Mouse (Mus musculus) thymus, postnatal 25 days (tissue): ENCODE measurements around the gene Mapre1.
"Not testable (repeated sequence)": the region's sequence is repeated elsewhere in the genome, so short reads cannot be mapped to it uniquely, and the experiment has no call there.

Source experiments
- DNase-seq: peaks from one replicate; pipeline ENCODE4 v3.0.0; 2022

Mapre1 gene

GRCm38 (mm10) chr2:153740500-153741436, at the start of gene Mapre1:
Gene Mapre1, plus strand, starts transcription at chr2:153741274.
- DNase-seq = peak; percentile 99

GRCm38 (mm10) chr2:153693413-153693812, 47.7 kb upstream of the Mapre1 start:
- not testable (repeated sequence) for DNase-seq

- DNase-seq = peak; percentile 69
These were observed 46.5 kb upstream of the Mapre1 start for GRCm38 (mm10) chr2:153694462-153695085.

- no peak for DNase-seq
These were observed 44.7 kb upstream of the Mapre1 start, which contains the start of gene Dnmt3c for GRCm38 (mm10) chr2:153696352-153696751. Gene Dnmt3c, plus strand, starts transcription at chr2:153696652.

- no peak for DNase-seq
These were observed 37.7 kb upstream of the Mapre1 start for GRCm38 (mm10) chr2:153703389-153703788.

GRCm38 (mm10) chr2:153710701-153711330, 30.3 kb upstream of the Mapre1 start:
- DNase-seq = peak; percentile 37

- no peak for DNase-seq
These were observed 28.4 kb upstream of the Mapre1 start for GRCm38 (mm10) chr2:153712646-153713091.

GRCm38 (mm10) chr2:153713227-153713626, 27.8 kb upstream of the Mapre1 start:
- no peak for DNase-seq

GRCm38 (mm10) chr2:153717861-153718260, 23.2 kb upstream of the Mapre1 start:
- DNase-seq = not testable (repeated sequence)

- DNase-seq = no peak
These were observed 18.0 kb upstream of the Mapre1 start for GRCm38 (mm10) chr2:153723098-153723497.

- DNase-seq = no peak
These were observed 16.6 kb upstream of the Mapre1 start for GRCm38 (mm10) chr2:153724424-153724823.

GRCm38 (mm10) chr2:153724871-153725270, 16.2 kb upstream of the Mapre1 start:
- no peak for DNase-seq

GRCm38 (mm10) chr2:153725291-153725690, 15.8 kb upstream of the Mapre1 start:
- no peak for DNase-seq

- DNase-seq = peak; percentile 15
These were observed 7.0 kb upstream of the Mapre1 start for GRCm38 (mm10) chr2:153734033-153734432.

- peak; percentile 84 for DNase-seq
These were observed 477 bp downstream of the Mapre1 start for GRCm38 (mm10) chr2:153741437-153742065.

- no peak for DNase-seq
These were observed 6.9 kb downstream of the Mapre1 start for GRCm38 (mm10) chr2:153747994-153748393.

GRCm38 (mm10) chr2:153750363-153750762, 9.3 kb downstream of the Mapre1 start:
- DNase-seq = no peak

- no peak for DNase-seq
These were observed 21.0 kb downstream of the Mapre1 start for GRCm38 (mm10) chr2:153762121-153762520.

- DNase-seq = no peak
These were observed 26.4 kb downstream of the Mapre1 start for GRCm38 (mm10) chr2:153767484-153767883.

GRCm38 (mm10) chr2:153768881-153769280, 27.8 kb downstream of the Mapre1 start:
- DNase-seq = no peak

GRCm38 (mm10) chr2:153772950-153773349, 31.9 kb downstream of the Mapre1 start:
- no peak for DNase-seq

GRCm38 (mm10) chr2:153775472-153775871, 34.4 kb downstream of the Mapre1 start:
- no peak for DNase-seq
